Mouse (Mus musculus) forebrain, embryonic 15.5 days (tissue): Measurements from ENCODE around the gene Cpa2. TPM values are rescaled to one million over a fixed set of nuclear protein-coding genes. Genes with fewer than 3 reads are reported as not detected.
A peak's percentile ranks its signal among the peaks of the same experiment; 100 is the strongest.

Source experiments
- ATAC-seq: fragments of 200-750 bp; cut with Nextera tagmentation; replicated peaks from 2 replicates; pipeline ENCODE4 v1.8.0; 2017; ENCODE audit warnings: mild to moderate bottlenecking, moderate TSS enrichment, moderate library complexity
- H3K27ac ChIP-seq: fragments of 300-500 bp; sonication (generic); replicated peaks from 2 replicates; pipeline ENCODE4 v1.5.1; 2015; ENCODE audit warnings: mild to moderate bottlenecking, inconsistent platforms
- H3K27me3 ChIP-seq: fragments of 300-500 bp; sonication (generic); 2 replicates; pipeline ENCODE4 v1.6.1; 2015; ENCODE audit warnings: inconsistent platforms
- H3K36me3 ChIP-seq: fragments of 300-500 bp; sonication (generic); 2 replicates; pipeline ENCODE4 v1.6.1; 2015; ENCODE audit warnings: mild to moderate bottlenecking, inconsistent platforms
- H3K4me1 ChIP-seq: fragments of 300-500 bp; sonication (generic); 2 replicates; pipeline ENCODE4 v1.6.1; 2015; ENCODE audit warnings: inconsistent platforms
- H3K4me2 ChIP-seq: fragments of 300-500 bp; sonication (generic); replicated peaks from 2 replicates; pipeline ENCODE4 v1.6.1; 2015; ENCODE audit warnings: mild to moderate bottlenecking, inconsistent platforms
- H3K4me3 ChIP-seq: fragments of 300-500 bp; sonication (generic); 2 replicates; pipeline ENCODE4 v1.5.1; 2015; ENCODE audit warnings: mild to moderate bottlenecking, inconsistent platforms
- H3K9ac ChIP-seq: fragments of 300-500 bp; sonication (generic); replicated peaks from 2 replicates; pipeline ENCODE4 v1.6.1; 2015; ENCODE audit warnings: mild to moderate bottlenecking, inconsistent platforms
- H3K9me3 ChIP-seq: fragments of 300-500 bp; sonication (generic); 2 replicates; pipeline ENCODE4 v1.6.1; 2016; ENCODE audit warnings: inconsistent platforms
- WGBS: fragments of 180-500 bp; shearing (Covaris S2); methylation state at CpG from one replicate; pipeline ENCODE4 v1.1.7; 2015; ENCODE audit warnings: mixed read lengths; 5-methylcytosine and 5-hydroxymethylcytosine counted together
- polyA plus RNA-seq: library from polyadenylated mRNA; unstranded; fragments of >200 nt; fragmentation: Nextera tagmentation; extraction: Ambion mirVana; gene quantifications from 2 replicates; pipeline ENCODE4 v1.2.1, GENCODE M21; 2015

Gene Cpa2
- polyA plus RNA-seq, result 4.7 and 5.3 TPM in 2 replicates

DNA sequence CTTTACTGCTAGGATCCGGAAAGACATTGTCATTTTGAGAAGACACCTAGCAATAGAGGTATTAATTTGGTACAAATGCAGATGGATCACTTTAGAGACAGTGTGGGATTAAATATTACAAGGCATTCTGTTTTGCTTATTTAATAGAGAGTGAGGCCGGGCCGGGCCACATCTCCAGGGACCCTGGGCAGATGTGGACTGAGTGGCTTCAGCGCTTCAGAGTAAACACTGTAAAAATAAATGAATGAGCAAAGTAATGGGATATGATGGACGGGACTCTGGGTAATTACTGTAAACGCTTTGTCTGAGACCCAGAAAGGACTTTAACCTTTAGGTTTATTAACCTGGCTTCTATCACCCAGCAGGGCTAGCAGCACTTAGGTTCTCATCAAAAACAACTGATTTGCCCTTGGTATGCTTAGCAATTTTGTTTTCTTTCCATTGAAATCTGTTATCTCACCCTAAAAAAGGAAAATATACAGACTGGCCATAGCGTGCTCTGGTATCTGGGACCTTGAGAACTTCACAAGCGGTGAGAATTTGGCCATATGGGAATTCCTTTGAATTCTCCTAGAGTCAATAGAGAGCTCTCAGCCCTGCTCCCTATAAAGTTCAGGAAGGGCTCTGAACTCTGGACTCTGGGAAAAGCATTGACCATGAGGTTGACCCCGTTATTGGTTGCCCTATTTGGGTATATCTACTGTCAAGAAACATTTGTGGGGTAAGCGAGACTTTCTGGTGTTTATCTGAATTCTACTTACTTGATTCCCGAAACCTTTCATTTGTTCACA lies at the start of gene Cpa2:
TSS of gene Cpa2 (plus strand) at position 574 of the 791 bp plus-strand sequence.
- Histone ChIP-seq H3K27ac (no peak within 1 kb of the TSS), H3K27me3 (no peaks in the 10 kb centered on the region), H3K4me1 (peaks cover 9% of the 10 kb centered on the region; the same call in 1 of the 2 replicates), H3K9ac (no peak within 1 kb of the TSS), H3K4me2 (no peak within 1 kb of the TSS), H3K4me3 (no peak within 1 kb of the TSS), H3K9me3 (no peaks in the 10 kb centered on the region), H3K36me3 (no peaks in the 10 kb centered on the region)
- WGBS, result 90% methylated on average over 11 of the region's 11 CpGs
- ATAC-seq, result no peak

DNA sequence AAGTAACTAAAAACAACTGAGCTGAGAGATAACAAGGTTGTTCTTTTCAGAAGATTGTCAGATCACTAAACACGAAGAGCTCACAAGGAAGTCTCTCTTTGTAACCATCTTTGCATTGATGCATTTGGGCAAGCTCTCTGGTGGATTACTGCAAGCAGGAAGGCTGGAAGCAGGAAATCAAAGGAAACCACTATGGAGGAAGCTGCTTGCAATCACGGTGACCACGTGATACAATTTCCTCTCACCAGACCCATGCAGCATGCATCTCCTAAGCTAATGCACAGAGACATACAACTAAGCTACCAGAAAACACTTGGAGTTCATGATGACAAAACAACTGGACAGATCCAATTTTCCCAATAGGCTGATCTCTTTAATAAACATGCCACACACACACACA lies 42.3 kb upstream of the Cpa2 start:
- Histone ChIP-seq H3K4me3 (no peak overlapping the region), H3K36me3 (peaks cover 40% of the 10 kb centered on the region), H3K27ac (no peak overlapping the region), H3K4me2 (no peak overlapping the region), H3K27me3 (no peaks in the 10 kb centered on the region), H3K9me3 (no peaks in the 10 kb centered on the region), H3K9ac (no peak overlapping the region), H3K4me1 (no peaks in the 10 kb centered on the region)
- no peak for ATAC-seq
- WGBS, result 88% methylated on average over 3 of the region's 3 CpGs

DNA sequence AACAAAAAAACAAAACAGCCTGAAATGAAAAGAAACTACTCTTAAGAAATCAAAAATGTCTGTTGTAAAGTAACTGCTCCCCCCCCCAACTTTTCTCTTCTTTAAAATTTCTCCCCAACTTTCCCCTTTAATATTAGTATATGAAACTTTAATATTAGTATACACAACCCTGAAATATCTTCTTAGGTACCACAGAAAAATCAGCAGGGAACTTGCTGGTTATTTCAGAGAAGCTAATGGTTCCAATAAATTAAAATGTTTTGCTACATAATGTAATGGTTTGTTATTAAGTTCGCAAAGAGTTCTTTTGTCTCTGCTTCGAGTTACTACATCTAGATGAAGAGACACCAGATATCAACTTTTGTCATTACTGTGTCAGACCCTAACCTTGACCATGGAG lies 32.6 kb upstream of the Cpa2 start:
- Histone ChIP-seq H3K4me2 (peak overlapping the region; percentile 64), H3K27me3 (no peaks in the 10 kb centered on the region), H3K27ac (peak overlapping the region; percentile 93), H3K4me3 (peak overlapping the region; percentile 60), H3K36me3 (peaks cover 17% of the 10 kb centered on the region; the same call in 1 of the 2 replicates), H3K9me3 (no peaks in the 10 kb centered on the region), H3K4me1 (peaks cover 13% of the 10 kb centered on the region), H3K9ac (peak overlapping the region; percentile 75)
- WGBS, result 3% methylated on average over 2 of the region's 2 CpGs
- no peak for ATAC-seq

GRCm38 (mm10) chr6:30509265-30510239 lies 31.8 kb upstream of the Cpa2 start, which contains the start of the genes Tmem209 and Ssmem1:
TSS of gene Tmem209 (minus strand) at chr6:30509783.
TSS of gene Ssmem1 (plus strand) at chr6:30509849.
- peak; percentile 99 for ATAC-seq
- Histone ChIP-seq H3K9me3 (no peaks in the 10 kb centered on the region), H3K9ac (peak within 1 kb of the TSS; percentile 75), H3K4me2 (peak within 1 kb of the TSS; percentile 64), H3K27me3 (no peaks in the 10 kb centered on the region), H3K4me3 (peak within 1 kb of the TSS; percentile 60), H3K4me1 (peaks cover 13% of the 10 kb centered on the region), H3K36me3 (0 out of 2 replicates have a peak, but pooled peaks cover 12% of the 10 kb centered on the region), H3K27ac (peak within 1 kb of the TSS; percentile 93)
- WGBS, result under 1% methylated on average over 37 of the region's 37 CpGs

GRCm38 (mm10) chr6:30510291-30510690 lies 31.1 kb upstream of the Cpa2 start:
- Histone ChIP-seq H3K9me3 (no peaks in the 10 kb centered on the region), H3K4me2 (peak overlapping the region; percentile 64), H3K27me3 (no peaks in the 10 kb centered on the region), H3K9ac (no peak overlapping the region; the same call in 1 of the 2 replicates), H3K4me3 (peak overlapping the region; percentile 60; the same call in 1 of the 2 replicates), H3K27ac (peak overlapping the region; percentile 93), H3K4me1 (peaks cover 13% of the 10 kb centered on the region), H3K36me3 (0 out of 2 replicates have a peak, but pooled peaks cover 7% of the 10 kb centered on the region)
- no peak for ATAC-seq
- WGBS, result 55% methylated on average over 5 of the region's 5 CpGs

GRCm38 (mm10) chr6:30514242-30514641 lies 27.1 kb upstream of the Cpa2 start:
- H3K9ac ChIP-seq, result no peak overlapping the region
- WGBS, result 10% methylated on average over 9 of the region's 9 CpGs
- H3K27me3 ChIP-seq, result no peaks in the 10 kb centered on the region
- no peak overlapping the region for H3K4me3 ChIP-seq
- H3K9me3 ChIP-seq, result no peaks in the 10 kb centered on the region
- no peaks in the 10 kb centered on the region for H3K36me3 ChIP-seq
- no peak overlapping the region for H3K4me2 ChIP-seq
- no peak overlapping the region for H3K27ac ChIP-seq
- no peak for ATAC-seq
- peaks cover 7% of the 10 kb centered on the region for H3K4me1 ChIP-seq

DNA sequence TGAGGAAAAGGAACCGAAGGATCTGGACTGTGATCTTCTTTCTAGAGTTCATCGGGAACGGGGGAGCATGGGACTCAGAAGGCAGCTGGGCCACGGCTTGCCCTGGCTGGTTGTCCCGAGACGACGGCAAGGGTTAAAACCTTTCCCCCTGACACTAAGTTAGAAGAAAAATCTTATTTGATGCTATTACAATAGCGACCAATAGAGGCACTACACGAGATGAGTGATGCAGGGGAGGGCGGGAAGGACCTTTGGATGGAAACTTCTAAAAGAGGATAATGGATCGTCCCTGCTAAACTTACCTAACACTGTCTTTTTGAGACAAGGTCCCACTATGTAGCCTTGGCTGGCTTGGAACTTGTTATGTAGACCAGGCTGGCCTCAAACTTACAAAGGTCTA lies 21.0 kb upstream of the Cpa2 start:
- Histone ChIP-seq H3K36me3 (no peaks in the 10 kb centered on the region), H3K9ac (no peak overlapping the region), H3K27me3 (no peaks in the 10 kb centered on the region), H3K4me2 (no peak overlapping the region), H3K27ac (no peak overlapping the region), H3K4me1 (peaks cover 5% of the 10 kb centered on the region), H3K9me3 (no peaks in the 10 kb centered on the region), H3K4me3 (no peak overlapping the region)
- 71% methylated on average over 11 of the region's 11 CpGs for WGBS
- ATAC-seq, result no peak

- Histone ChIP-seq H3K4me2 (no peak overlapping the region), H3K9ac (0 out of 2 replicates have a peak overlapping the region, but pooled peaks have one; percentile 7), H3K27me3 (no peaks in the 10 kb centered on the region), H3K4me3 (no peak overlapping the region), H3K9me3 (no peaks in the 10 kb centered on the region), H3K36me3 (no peaks in the 10 kb centered on the region), H3K4me1 (peaks cover 31% of the 10 kb centered on the region), H3K27ac (peak overlapping the region; percentile 84)
- ATAC-seq, result no peak
- 15% methylated on average over 7 of the region's 7 CpGs for WGBS
These were observed 15.7 kb upstream of the Cpa2 start for GRCm38 (mm10) chr6:30525456-30526332.

- no peaks in the 10 kb centered on the region for H3K36me3 ChIP-seq
- H3K4me2 ChIP-seq, result peak overlapping the region; percentile 39
- H3K9me3 ChIP-seq, result no peaks in the 10 kb centered on the region
- peak overlapping the region; percentile 84 for H3K27ac ChIP-seq
- no peaks in the 10 kb centered on the region for H3K27me3 ChIP-seq
- ATAC-seq, result peak; percentile 86
- H3K4me1 ChIP-seq, result peaks cover 31% of the 10 kb centered on the region
- H3K9ac ChIP-seq, result 0 out of 2 replicates have a peak overlapping the region, but pooled peaks have one; percentile 25
- peak overlapping the region; percentile 14 for H3K4me3 ChIP-seq
- WGBS, result 5% methylated on average over 19 of the region's 19 CpGs
These were observed 14.5 kb upstream of the Cpa2 start for GRCm38 (mm10) chr6:30526586-30527515.

DNA sequence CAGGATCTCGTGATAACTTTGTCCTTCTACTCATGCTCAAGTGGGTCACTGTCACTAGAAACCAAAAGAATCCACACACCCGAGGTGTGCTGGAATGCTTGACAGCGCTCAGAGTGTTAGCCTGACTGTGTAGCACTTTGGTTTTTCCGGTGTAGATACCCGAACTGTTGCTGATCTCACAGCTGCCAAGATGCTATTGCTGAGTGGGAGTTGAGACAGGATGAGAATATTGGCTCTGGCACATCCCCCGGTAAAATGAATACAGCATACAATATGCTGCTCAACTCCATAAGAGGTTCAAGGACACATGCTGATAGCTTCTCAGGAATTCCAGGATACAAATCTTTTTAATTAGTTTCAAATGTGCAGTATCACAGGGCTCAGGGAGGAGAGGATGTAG lies 12.6 kb upstream of the Cpa2 start:
- Histone ChIP-seq H3K27me3 (no peaks in the 10 kb centered on the region), H3K4me2 (no peak overlapping the region), H3K36me3 (no peaks in the 10 kb centered on the region), H3K9ac (no peak overlapping the region), H3K9me3 (no peaks in the 10 kb centered on the region), H3K27ac (no peak overlapping the region), H3K4me3 (no peak overlapping the region), H3K4me1 (peaks cover 31% of the 10 kb centered on the region)
- no peak for ATAC-seq
- 60% methylated on average over 6 of the region's 6 CpGs for WGBS
